Mouse (Mus musculus) small intestine, adult 2 months (tissue): ENCODE results near the gene Noxo1. TPM values are rescaled to one million over a fixed set of nuclear protein-coding genes. Genes with fewer than 3 reads are reported as not detected.

Source experiments
- H3K27ac ChIP-seq: fragments of 200-500 bp; 2 replicates; pipeline ENCODE4 v1.5.1; 2012; ENCODE audit warnings: low read depth, low read length, control low read depth, inconsistent platforms; ENCODE audit not compliant: insufficient read depth
- H3K27me3 ChIP-seq: fragments of 200-500 bp; 2 replicates; pipeline ENCODE4 v1.6.1; 2012; ENCODE audit warnings: mild to moderate bottlenecking, moderate library complexity, low read length, inconsistent platforms; ENCODE audit not compliant: control insufficient read depth, insufficient read depth
- H3K36me3 ChIP-seq: fragments of 200-500 bp; 2 replicates; pipeline ENCODE4 v1.6.1; 2012; ENCODE audit warnings: mild to moderate bottlenecking, low read length, control low read depth, inconsistent platforms; ENCODE audit not compliant: control insufficient read depth, insufficient read depth
- H3K4me1 ChIP-seq: fragments of 200-500 bp; 2 replicates; pipeline ENCODE4 v1.6.1; 2012; ENCODE audit warnings: low read length, inconsistent platforms, mixed read lengths; ENCODE audit not compliant: control insufficient read depth, insufficient read depth, insufficient read length
- H3K4me3 ChIP-seq: fragments of 200-500 bp; 2 replicates; pipeline ENCODE4 v1.5.1; 2012; ENCODE audit warnings: low read depth, mild to moderate bottlenecking, control low read depth, inconsistent platforms, low read length, moderate library complexity
- CTCF ChIP-seq: fragments of 200-500 bp; IDR thresholded peaks from 2 replicates; pipeline ENCODE4 v1.5.1; 2012; ENCODE audit warnings: low read depth, mild to moderate bottlenecking, control low read depth, inconsistent platforms, low read length, moderate library complexity, mixed read lengths; ENCODE audit not compliant: insufficient replicate concordance, insufficient read length; ENCODE audit errors: extremely low read depth
- POLR2A ChIP-seq: fragments of 200-500 bp; IDR thresholded peaks from 2 replicates; pipeline ENCODE4 v1.6.1; 2012; ENCODE audit warnings: low read depth, mild to moderate bottlenecking, control low read depth, inconsistent platforms, low read length, moderate library complexity
- WGBS: fragments of 180-500 bp; shearing (Covaris S2); methylation state at CpG from one replicate; pipeline ENCODE4 v1.1.7; 2018; 5-methylcytosine and 5-hydroxymethylcytosine counted together
- polyA plus RNA-seq: library from polyadenylated mRNA; depleted of rRNA; stranded (reverse); fragments of >200 nt; gene quantifications from 2 replicates; pipeline ENCODE4 v1.2.3, GENCODE M21; 2012

Gene Noxo1
- polyA plus RNA-seq, 1 experiment: 115 TPM

- peak overlapping the region; percentile 99 for H3K27ac ChIP-seq
These were observed 2.0 kb downstream of the Noxo1 start for GRCm38 (mm10) chr17:24697985-24698384.

GRCm38 (mm10) chr17:24698715-24699114, 2.7 kb downstream of the Noxo1 start:
- Histone ChIP-seq H3K27ac (peak overlapping the region; percentile 99), H3K4me1 (peaks cover 23% of the 10 kb centered on the region), H3K36me3 (peaks cover 21% of the 10 kb centered on the region), H3K27me3 (no peaks in the 10 kb centered on the region), H3K4me3 (peak overlapping the region; percentile 66)
- 28% methylated on average over 9 of the region's 9 CpGs for WGBS
- TF ChIP-seq POLR2A (no peak), CTCF (no peak)

More at GRCm38 (mm10) chr17:24697985-24698384, 2.0 kb downstream of the Noxo1 start:
- H3K27me3 ChIP-seq: no peaks in the 10 kb centered on the region
- TF ChIP-seq CTCF: no peak
- TF ChIP-seq POLR2A: no peak; the same call in 1 of the 2 replicates
- peak overlapping the region; percentile 66 for H3K4me3 ChIP-seq
- 11% methylated on average over 5 of the region's 5 CpGs for WGBS
- H3K36me3 ChIP-seq: peaks cover 21% of the 10 kb centered on the region
- peaks cover 23% of the 10 kb centered on the region for H3K4me1 ChIP-seq

- TF ChIP-seq POLR2A (peak; percentile 76), CTCF (no peak)
- 30% methylated on average over 2 of the region's 2 CpGs for WGBS
- H3K4me3 ChIP-seq: peak overlapping the region; percentile 65
- peaks cover 27% of the 10 kb centered on the region for H3K36me3 ChIP-seq
- H3K4me1 ChIP-seq: peaks cover 23% of the 10 kb centered on the region
- no peaks in the 10 kb centered on the region for H3K27me3 ChIP-seq
- H3K27ac ChIP-seq: peak overlapping the region; percentile 99
These were observed 3.4 kb downstream of the Noxo1 start for GRCm38 (mm10) chr17:24699473-24699872.

GRCm38 (mm10) chr17:24701251-24701650, 5.2 kb downstream of the Noxo1 start:
- 88% methylated on average over 9 of the region's 9 CpGs for WGBS
- TF ChIP-seq POLR2A (no peak), CTCF (no peak)
- Histone ChIP-seq H3K27me3 (no peaks in the 10 kb centered on the region), H3K36me3 (peaks cover 27% of the 10 kb centered on the region), H3K4me1 (peaks cover 20% of the 10 kb centered on the region), H3K27ac (no peak overlapping the region), H3K4me3 (peak overlapping the region; percentile 65; the same call in 1 of the 2 replicates)

- no peak overlapping the region for H3K4me3 ChIP-seq
- WGBS: 90% methylated on average over 3 of the region's 3 CpGs
- H3K36me3 ChIP-seq: peaks cover 24% of the 10 kb centered on the region
- no peaks in the 10 kb centered on the region for H3K27me3 ChIP-seq
- TF ChIP-seq CTCF (no peak), POLR2A (no peak)
- H3K4me1 ChIP-seq: peaks cover 1% of the 10 kb centered on the region
- no peak overlapping the region for H3K27ac ChIP-seq
These were observed 9.8 kb downstream of the Noxo1 start for GRCm38 (mm10) chr17:24705821-24706220.

- Histone ChIP-seq H3K27ac (peak within 1 kb of the TSS; percentile 51), H3K4me1 (no peaks in the 10 kb centered on the region; the same call in 1 of the 2 replicates), H3K36me3 (peaks cover 10% of the 10 kb centered on the region), H3K4me3 (peak within 1 kb of the TSS; percentile 84), H3K27me3 (no peaks in the 10 kb centered on the region)
- TF ChIP-seq CTCF: no peak
- peak; percentile 84 for TF ChIP-seq POLR2A
- WGBS: 1% methylated on average over 32 of the region's 32 CpGs
These were observed 11.2 kb downstream of the Noxo1 start, which contains the start of gene Tbl3 for GRCm38 (mm10) chr17:24706982-24707800. Gene Tbl3 (minus strand): TSS chr17:24707660.

- TF ChIP-seq POLR2A: no peak
- no peak for TF ChIP-seq CTCF
- no peaks in the 10 kb centered on the region for H3K27me3 ChIP-seq
- 0 out of 2 replicates have a peak, but pooled peaks cover 7% of the 10 kb centered on the region for H3K36me3 ChIP-seq
- no peaks in the 10 kb centered on the region; the same call in 1 of the 2 replicates for H3K4me1 ChIP-seq
- H3K27ac ChIP-seq: peak overlapping the region; percentile 51
- H3K4me3 ChIP-seq: peak overlapping the region; percentile 84
- WGBS: 1% methylated on average over 24 of the region's 24 CpGs
These were observed 11.9 kb downstream of the Noxo1 start for GRCm38 (mm10) chr17:24707801-24708425.
